Mouse (Mus musculus): ENCODE measurements around the gene Gbp2. TPM values are rescaled to one million over a fixed set of nuclear protein-coding genes. Genes with fewer than 3 reads are reported as not detected.
"Not testable (repeated sequence)": the region's sequence is repeated elsewhere in the genome, so short reads cannot be mapped to it uniquely, and the experiment has no call there.

Gbp2 gene
- polyA plus RNA-seq, 1 experiment from 2014 or later = 0.10 TPM

- Histone ChIP-seq H3K27me3 (replicated peaks; ENCODE audit: low read depth, poor library complexity, severe bottlenecking) (no peaks in the 10 kb centered on the region), H3K4me1 (no peaks in the 10 kb centered on the region), H3K4me3 (no peak overlapping the region), H3K9me3 (no peaks in the 10 kb centered on the region), H3K27ac (replicated peaks) (no peak overlapping the region), H3K36me3 (replicated peaks) (no peaks in the 10 kb centered on the region)
- 57% methylated on average over 3 of the region's 3 CpGs for WGBS
- DNase-seq (ENCODE audit: low spot score) = no peak
Measured at GRCm38 (mm10) chr3:142620956-142621562, 657 bp downstream of the Gbp2 start.

GRCm38 (mm10) chr3:142630385-142630784 is 10.0 kb downstream of the Gbp2 start:
- no peak overlapping the region for H3K27ac ChIP-seq (replicated peaks)
- no peak for DNase-seq (ENCODE audit: low spot score)
- 88% methylated on average over 8 of the region's 8 CpGs for whole genome bisulfite sequencing

GRCm38 (mm10) chr3:142640201-142640600 is 19.8 kb downstream of the Gbp2 start:
- WGBS = 5% methylated on average over 9 of the region's 9 CpGs

More at GRCm38 (mm10) chr3:142630385-142630784, 10.0 kb downstream of the Gbp2 start:
- Histone ChIP-seq H3K9me3 (no peaks in the 10 kb centered on the region), H3K4me3 (no peak overlapping the region), H3K4me1 (no peaks in the 10 kb centered on the region), H3K36me3 (replicated peaks) (no peaks in the 10 kb centered on the region), H3K27me3 (replicated peaks; ENCODE audit: low read depth, poor library complexity, severe bottlenecking) (no peaks in the 10 kb centered on the region)

GRCm38 (mm10) chr3:142645949-142646348 is 25.5 kb downstream of the Gbp2 start:
- H3K27me3 ChIP-seq (replicated peaks; ENCODE audit: low read depth, poor library complexity, severe bottlenecking); H3K27ac ChIP-seq (replicated peaks); H3K4me3 ChIP-seq; H3K4me1 ChIP-seq; H3K36me3 ChIP-seq (replicated peaks); H3K9me3 ChIP-seq: not testable (repeated sequence)
- peak; percentile 54 for DNase-seq (ENCODE audit: low spot score)
- WGBS = 15% methylated on average over 2 of the region's 2 CpGs

More at GRCm38 (mm10) chr3:142640201-142640600, 19.8 kb downstream of the Gbp2 start:
- Histone ChIP-seq H3K27ac (replicated peaks) (no peak overlapping the region), H3K4me1 (no peaks in the 10 kb centered on the region), H3K4me3 (no peak overlapping the region), H3K9me3 (no peaks in the 10 kb centered on the region), H3K36me3 (replicated peaks) (no peaks in the 10 kb centered on the region), H3K27me3 (replicated peaks; ENCODE audit: low read depth, poor library complexity, severe bottlenecking) (no peaks in the 10 kb centered on the region)
- DNase-seq (ENCODE audit: low spot score) = peak; percentile 77

- WGBS = 73% methylated on average over 7 of the region's 7 CpGs
- H3K27ac ChIP-seq (replicated peaks); H3K9me3 ChIP-seq; H3K36me3 ChIP-seq (replicated peaks); H3K27me3 ChIP-seq (replicated peaks; ENCODE audit: low read depth, poor library complexity, severe bottlenecking); H3K4me3 ChIP-seq; DNase-seq (ENCODE audit: low spot score); H3K4me1 ChIP-seq: not testable (repeated sequence)
Measured at GRCm38 (mm10) chr3:142647836-142648235, 27.4 kb downstream of the Gbp2 start.

GRCm38 (mm10) chr3:142650205-142650604 is 29.8 kb downstream of the Gbp2 start:
- Histone ChIP-seq H3K27me3 (replicated peaks; ENCODE audit: low read depth, poor library complexity, severe bottlenecking) (no peaks in the 10 kb centered on the region), H3K4me3 (no peak overlapping the region), H3K9me3 (no peaks in the 10 kb centered on the region), H3K27ac (replicated peaks) (no peak overlapping the region), H3K36me3 (replicated peaks) (no peaks in the 10 kb centered on the region), H3K4me1 (no peaks in the 10 kb centered on the region)
- WGBS = 42% methylated on average over 2 of the region's 2 CpGs
- no peak for DNase-seq (ENCODE audit: low spot score)

- H3K27ac ChIP-seq (replicated peaks) = no peak overlapping the region
- H3K27me3 ChIP-seq (replicated peaks; ENCODE audit: low read depth, poor library complexity, severe bottlenecking) = no peaks in the 10 kb centered on the region
- H3K4me1 ChIP-seq = no peaks in the 10 kb centered on the region
- no peak for DNase-seq (ENCODE audit: low spot score)
- no peaks in the 10 kb centered on the region for H3K36me3 ChIP-seq (replicated peaks)
- 90% methylated on average over 8 of the region's 8 CpGs for WGBS
- peaks cover 9% of the 10 kb centered on the region; the same call in 1 of the 2 replicates for H3K9me3 ChIP-seq
- H3K4me3 ChIP-seq = no peak overlapping the region
Measured at GRCm38 (mm10) chr3:142664723-142665122, 44.3 kb downstream of the Gbp2 start.

- no peaks in the 10 kb centered on the region for H3K36me3 ChIP-seq (replicated peaks)
- no peaks in the 10 kb centered on the region for H3K9me3 ChIP-seq
- WGBS = 76% methylated on average over 1 of the region's 1 CpGs
- no peak overlapping the region for H3K27ac ChIP-seq (replicated peaks)
- H3K4me1 ChIP-seq = no peaks in the 10 kb centered on the region
- DNase-seq (ENCODE audit: low spot score) = no peak
- no peaks in the 10 kb centered on the region for H3K27me3 ChIP-seq (replicated peaks; ENCODE audit: low read depth, poor library complexity, severe bottlenecking)
- no peak overlapping the region for H3K4me3 ChIP-seq
Measured at GRCm38 (mm10) chr3:142674607-142675006, 54.2 kb downstream of the Gbp2 start.

Small RNAs within 50 kb of the gene (microRNA-seq; reads per million reads assigned to microRNA genes)
- not detected for gene Mir6381

Other genes with a start within 250 kb of the Gbp2 start
- 17.2 and 18.2 TPM in 2 replicates for gene Pdlim5, start 224.9 kb upstream of the Gbp2 start, polyA plus RNA-seq (2016; fragmentation: Nextera tagmentation; extraction: Ambion mirVana)
- not detected in 2 replicates for gene Gbp5, start 126.6 kb upstream of the Gbp2 start, polyA plus RNA-seq (2016; fragmentation: Nextera tagmentation; extraction: Ambion mirVana)
- 0.69 and 1.0 TPM in 2 replicates for gene Gbp7, start 90.3 kb upstream of the Gbp2 start, polyA plus RNA-seq (2016; fragmentation: Nextera tagmentation; extraction: Ambion mirVana)
- 0.21 and 0.39 TPM in 2 replicates for gene Gbp3, start 60.6 kb upstream of the Gbp2 start, polyA plus RNA-seq (2016; fragmentation: Nextera tagmentation; extraction: Ambion mirVana)
- gene Gbp2b, start 25.8 kb upstream of the Gbp2 start, polyA plus RNA-seq (2016; fragmentation: Nextera tagmentation; extraction: Ambion mirVana) = not detected in 2 replicates
- 11.8 and 14.1 TPM in 2 replicates for gene Kyat3, start 80.4 kb downstream of the Gbp2 start, polyA plus RNA-seq (2016; fragmentation: Nextera tagmentation; extraction: Ambion mirVana)
- 91.6 and 91.8 TPM in 2 replicates for gene Gtf2b, start 144.4 kb downstream of the Gbp2 start, polyA plus RNA-seq (2016; fragmentation: Nextera tagmentation; extraction: Ambion mirVana)

Data from embryonic facial prominence, embryonic 10.5 days (tissue).